Mouse (Mus musculus): ENCODE measurements around the gene Rpn2. TPM values are rescaled to one million over a fixed set of nuclear protein-coding genes. Genes with fewer than 3 reads are reported as not detected.

Gene Rpn2
- total RNA-seq, 2 experiments from 2014 or later, result 314 to 354 TPM

GRCm38 (mm10) chr2:157347361-157348159 lies 68.7 kb downstream of the Rpn2 start, which contains the start of gene Ghrh:
Gene Ghrh (minus strand): TSS chr2:157347506.
- no peak for ATAC-seq (replicated peaks; ENCODE audit: poor library complexity)

- ATAC-seq (replicated peaks; ENCODE audit: poor library complexity), result no peak
Observed at GRCm38 (mm10) chr2:157349121-157349778, 70.4 kb downstream of the Rpn2 start.

GRCm38 (mm10) chr2:157353183-157353582 lies 74.4 kb downstream of the Rpn2 start:
- no peak for ATAC-seq (replicated peaks; ENCODE audit: poor library complexity)

GRCm38 (mm10) chr2:157354106-157354505 lies 75.3 kb downstream of the Rpn2 start:
- no peak for ATAC-seq (replicated peaks; ENCODE audit: poor library complexity)

- no peak for ATAC-seq (replicated peaks; ENCODE audit: poor library complexity)
Observed at GRCm38 (mm10) chr2:157360028-157360427, 81.2 kb downstream of the Rpn2 start.

GRCm38 (mm10) chr2:157363031-157363430 lies 84.2 kb downstream of the Rpn2 start:
- ATAC-seq (replicated peaks; ENCODE audit: poor library complexity), result no peak

GRCm38 (mm10) chr2:157366762-157367161 lies 87.9 kb downstream of the Rpn2 start:
- ATAC-seq (replicated peaks; ENCODE audit: poor library complexity), result 0 out of 2 replicates have a peak, but pooled peaks have one; percentile 29

GRCm38 (mm10) chr2:157367184-157367893 lies 88.5 kb downstream of the Rpn2 start, which contains the start of gene Manbal:
Gene Manbal (plus strand): TSS chr2:157367594.
- peak; percentile 90 for ATAC-seq (replicated peaks; ENCODE audit: poor library complexity)

GRCm38 (mm10) chr2:157367991-157368390 lies 89.2 kb downstream of the Rpn2 start:
- peak; percentile 36 for ATAC-seq (replicated peaks; ENCODE audit: poor library complexity)

- no peak for ATAC-seq (replicated peaks; ENCODE audit: poor library complexity)
Observed at GRCm38 (mm10) chr2:157371696-157372095, 92.9 kb downstream of the Rpn2 start.

GRCm38 (mm10) chr2:157373681-157374080 lies 94.9 kb downstream of the Rpn2 start:
- no peak for ATAC-seq (replicated peaks; ENCODE audit: poor library complexity)

GRCm38 (mm10) chr2:157375051-157375450 lies 96.2 kb downstream of the Rpn2 start:
- no peak for ATAC-seq (replicated peaks; ENCODE audit: poor library complexity)

Other genes starting within 250 kb of the Rpn2 start
- 1.9 and 2.9 TPM in 2 replicates for gene Soga1, start 199.8 kb upstream of the Rpn2 start, total RNA-seq (2015)
- gene Soga1, start 199.8 kb upstream of the Rpn2 start, total RNA-seq (2017), result 2.3 and 2.4 TPM in 2 replicates
- not detected in 2 replicates for gene Tldc2, start 192.0 kb upstream of the Rpn2 start, total RNA-seq (2015)
- gene Tldc2, start 192.0 kb upstream of the Rpn2 start, total RNA-seq (2017), result not detected in 2 replicates
- 90.6 and 93.0 TPM in 2 replicates for gene Samhd1, start 143.8 kb upstream of the Rpn2 start, total RNA-seq (2015)
- gene Samhd1, start 143.8 kb upstream of the Rpn2 start, total RNA-seq (2017), result 60.4 and 62.9 TPM in 2 replicates
- 78.8 and 85.2 TPM in 2 replicates for gene Rbl1, start 74.5 kb upstream of the Rpn2 start, total RNA-seq (2015)
- gene Rbl1, start 74.5 kb upstream of the Rpn2 start, total RNA-seq (2017), result 74.0 and 89.5 TPM in 2 replicates
- 0.07 and 0.22 TPM in 2 replicates for gene Mroh8, start 532 bp downstream of the Rpn2 start, total RNA-seq (2015)
- gene Mroh8, start 532 bp downstream of the Rpn2 start, total RNA-seq (2017), result 0.68 TPM in 1 of 2 replicates, not detected in the other
- gene Ghrh, start 68.5 kb downstream of the Rpn2 start, total RNA-seq (2015), result not detected in 2 replicates
- not detected in 2 replicates for gene Ghrh, start 68.5 kb downstream of the Rpn2 start, total RNA-seq (2017)
- 14.2 and 17.9 TPM in 2 replicates for gene Manbal, start 88.6 kb downstream of the Rpn2 start, total RNA-seq (2015)
- 6.2 and 7.5 TPM in 2 replicates for gene Manbal, start 88.6 kb downstream of the Rpn2 start, total RNA-seq (2017)
- gene Src, start 139.4 kb downstream of the Rpn2 start, total RNA-seq (2015), result 0.27 TPM in 1 of 2 replicates, not detected in the other
- 0.07 TPM in 1 of 2 replicates, not detected in the other for gene Src, start 139.4 kb downstream of the Rpn2 start, total RNA-seq (2017)

All from megakaryocyte progenitor cell, adult 5-6 weeks (primary cell).